Mouse (Mus musculus): ENCODE data around the gene Gm10392.

DNA sequence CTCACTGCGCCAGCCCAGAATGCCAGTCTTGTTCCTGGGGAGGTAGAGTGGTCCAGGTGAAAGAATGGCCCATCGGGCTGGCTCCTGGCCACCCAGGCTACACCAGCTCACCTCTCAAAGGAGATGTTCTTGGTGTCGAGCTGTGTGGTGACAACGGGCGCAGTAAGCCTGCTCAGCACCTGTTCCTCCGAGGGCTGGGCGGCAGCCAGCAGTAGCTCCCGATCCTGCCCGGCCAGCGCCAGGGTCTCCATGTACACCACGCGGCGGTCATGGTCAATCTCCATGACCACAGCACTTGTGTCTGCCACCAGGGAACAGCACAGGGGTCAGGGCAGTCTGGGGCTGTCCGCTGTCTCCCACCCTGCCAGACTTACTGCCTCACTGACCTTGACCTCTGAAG, 42.8 kb downstream of the Gm10392 start:
- TF ChIP-seq GATA1 (IDR thresholded peaks at IDR 0.05; ENCODE audit: borderline replicate concordance, low read length) (no peak), FLI1 (IDR thresholded peaks at IDR 0.05; ENCODE audit: low read length) (no peak)
